Mouse (Mus musculus) spleen, adult 2 months (tissue): Measurements from ENCODE around the gene Tcf20.

Experiments
- CTCF ChIP-seq: fragments of 200-500 bp; IDR thresholded peaks from 2 replicates; pipeline ENCODE4 v1.5.1; 2011; ENCODE audit warnings: mild to moderate bottlenecking, inconsistent platforms; ENCODE audit not compliant: insufficient read depth, insufficient read length, insufficient replicate concordance; ENCODE audit errors: extremely low read depth
- POLR2A ChIP-seq: fragments of 200-500 bp; IDR thresholded peaks from 2 replicates; pipeline ENCODE4 v1.6.1; 2011; ENCODE audit warnings: low read depth, low read length, inconsistent platforms

DNA sequence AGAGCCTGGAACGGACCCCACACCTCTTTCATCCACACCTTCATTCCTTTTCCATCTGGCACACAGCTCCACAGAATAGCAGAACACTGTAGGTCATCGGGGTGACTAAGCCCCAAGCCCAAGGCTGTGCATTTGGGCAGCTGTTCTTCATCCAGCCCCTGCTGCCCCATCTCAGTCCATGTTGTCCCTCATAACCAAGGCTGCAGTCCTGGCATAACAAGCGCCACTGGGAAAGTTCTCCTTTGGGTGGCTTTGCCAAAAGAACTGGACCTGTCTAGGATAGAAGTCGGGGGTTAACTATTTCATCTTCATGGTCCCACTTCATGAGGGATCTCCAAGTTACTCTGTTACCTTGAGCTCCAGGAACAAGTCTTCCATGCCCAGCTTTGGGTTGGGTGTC, 77.9 kb downstream of the Tcf20 start:
- TF ChIP-seq CTCF (no peak), POLR2A (no peak)
